Mouse (Mus musculus): ENCODE data around the gene Pip4p1. TPM values are rescaled to one million over a fixed set of nuclear protein-coding genes. Genes with fewer than 3 reads are reported as not detected.
"Not testable (repeated sequence)": the region's sequence is repeated elsewhere in the genome, so short reads cannot be mapped to it uniquely, and the experiment has no call there.

Pip4p1 gene
- polyA plus RNA-seq, 1 experiment from 2014 or later: 37.9 TPM

GRCm38 (mm10) chr14:50903973-50904827, 26.5 kb downstream of the Pip4p1 start:
- peak; percentile 71 for ATAC-seq (replicated peaks; ENCODE audit: extremely low read depth, insufficient read depth, low FRiP score)
- H3K27ac ChIP-seq (ENCODE audit: low read length): no peak overlapping the region; the same call in 1 of the 2 replicates

GRCm38 (mm10) chr14:50897992-50898391, 32.7 kb downstream of the Pip4p1 start:
- not testable (repeated sequence) for H3K4me1 ChIP-seq (ENCODE audit: control insufficient read depth, insufficient read depth, low read length); H3K36me3 ChIP-seq (ENCODE audit: control insufficient read depth, insufficient read depth); H3K4me2 ChIP-seq (ENCODE audit: low read depth, low read length); H3K4me3 ChIP-seq (ENCODE audit: low read length); H3K27me3 ChIP-seq (ENCODE audit: control insufficient read depth, insufficient read depth, low read length); ATAC-seq (replicated peaks; ENCODE audit: extremely low read depth, insufficient read depth, low FRiP score); H3K27ac ChIP-seq (ENCODE audit: low read length); H3K9me3 ChIP-seq (replicated peaks; ENCODE audit: control insufficient read depth, low read length); H3K9ac ChIP-seq (ENCODE audit: low read length)
- WGBS: 88% methylated on average over 2 of the region's 2 CpGs

More at GRCm38 (mm10) chr14:50903973-50904827, 26.5 kb downstream of the Pip4p1 start:
- WGBS: 6% methylated on average over 26 of the region's 26 CpGs
- peak overlapping the region; percentile 85 for H3K4me2 ChIP-seq (ENCODE audit: low read depth, low read length)
- H3K9me3 ChIP-seq (replicated peaks; ENCODE audit: control insufficient read depth, low read length): no peaks in the 10 kb centered on the region
- H3K9ac ChIP-seq (ENCODE audit: low read length): peak overlapping the region; percentile 68
- H3K36me3 ChIP-seq (ENCODE audit: control insufficient read depth, insufficient read depth): no peaks in the 10 kb centered on the region
- peak overlapping the region; percentile 57 for H3K4me3 ChIP-seq (ENCODE audit: low read length)
- no peaks in the 10 kb centered on the region for H3K27me3 ChIP-seq (ENCODE audit: control insufficient read depth, insufficient read depth, low read length)
- peaks cover 3% of the 10 kb centered on the region; the same call in 1 of the 2 replicates for H3K4me1 ChIP-seq (ENCODE audit: control insufficient read depth, insufficient read depth, low read length)

GRCm38 (mm10) chr14:50897374-50897765, 33.3 kb downstream of the Pip4p1 start, which contains the start of gene Klhl33:
Gene Klhl33 (minus strand): TSS chr14:50897507.
- H3K36me3 ChIP-seq (ENCODE audit: control insufficient read depth, insufficient read depth): no peaks in the 10 kb centered on the region
- 29% methylated on average over 7 of the region's 7 CpGs for WGBS
- H3K9me3 ChIP-seq (replicated peaks; ENCODE audit: control insufficient read depth, low read length): no peaks in the 10 kb centered on the region
- H3K4me1 ChIP-seq (ENCODE audit: control insufficient read depth, insufficient read depth, low read length): peaks cover 10% of the 10 kb centered on the region
- peak within 1 kb of the TSS; percentile 61 for H3K9ac ChIP-seq (ENCODE audit: low read length)
- no peak for ATAC-seq (replicated peaks; ENCODE audit: extremely low read depth, insufficient read depth, low FRiP score)
- no peak within 1 kb of the TSS for H3K27ac ChIP-seq (ENCODE audit: low read length)
- H3K4me2 ChIP-seq (ENCODE audit: low read depth, low read length): peak within 1 kb of the TSS; percentile 86
- peaks cover 6% of the 10 kb centered on the region for H3K27me3 ChIP-seq (ENCODE audit: control insufficient read depth, insufficient read depth, low read length)
- H3K4me3 ChIP-seq (ENCODE audit: low read length): peak within 1 kb of the TSS; percentile 55

GRCm38 (mm10) chr14:50896747-50897373, 33.8 kb downstream of the Pip4p1 start:
- Histone ChIP-seq H3K27ac (ENCODE audit: low read length) (no peak overlapping the region), H3K4me2 (ENCODE audit: low read depth, low read length) (peak overlapping the region; percentile 86), H3K36me3 (ENCODE audit: control insufficient read depth, insufficient read depth) (no peaks in the 10 kb centered on the region), H3K9me3 (replicated peaks; ENCODE audit: control insufficient read depth, low read length) (no peaks in the 10 kb centered on the region), H3K4me1 (ENCODE audit: control insufficient read depth, insufficient read depth, low read length) (peaks cover 10% of the 10 kb centered on the region), H3K27me3 (ENCODE audit: control insufficient read depth, insufficient read depth, low read length) (peaks cover 6% of the 10 kb centered on the region), H3K9ac (ENCODE audit: low read length) (peak overlapping the region; percentile 61), H3K4me3 (ENCODE audit: low read length) (peak overlapping the region; percentile 55)
- ATAC-seq (replicated peaks; ENCODE audit: extremely low read depth, insufficient read depth, low FRiP score): no peak
- 19% methylated on average over 23 of the region's 23 CpGs for WGBS

- H3K9me3 ChIP-seq (replicated peaks; ENCODE audit: control insufficient read depth, low read length): no peaks in the 10 kb centered on the region
- peaks cover 6% of the 10 kb centered on the region for H3K27me3 ChIP-seq (ENCODE audit: control insufficient read depth, insufficient read depth, low read length)
- peak overlapping the region; percentile 55 for H3K4me3 ChIP-seq (ENCODE audit: low read length)
- H3K9ac ChIP-seq (ENCODE audit: low read length): peak overlapping the region; percentile 61
- 17% methylated on average over 19 of the region's 19 CpGs for WGBS
- H3K27ac ChIP-seq (ENCODE audit: low read length): no peak overlapping the region
- H3K4me1 ChIP-seq (ENCODE audit: control insufficient read depth, insufficient read depth, low read length): peaks cover 10% of the 10 kb centered on the region
- peak overlapping the region; percentile 86 for H3K4me2 ChIP-seq (ENCODE audit: low read depth, low read length)
- no peak; the same call in 1 of the 2 replicates for ATAC-seq (replicated peaks; ENCODE audit: extremely low read depth, insufficient read depth, low FRiP score)
- no peaks in the 10 kb centered on the region for H3K36me3 ChIP-seq (ENCODE audit: control insufficient read depth, insufficient read depth)
Measured at GRCm38 (mm10) chr14:50895985-50896746, 34.5 kb downstream of the Pip4p1 start.

GRCm38 (mm10) chr14:50895407-50895806, 35.2 kb downstream of the Pip4p1 start:
- no peak overlapping the region for H3K4me2 ChIP-seq (ENCODE audit: low read depth, low read length)
- H3K36me3 ChIP-seq (ENCODE audit: control insufficient read depth, insufficient read depth): no peaks in the 10 kb centered on the region
- ATAC-seq (replicated peaks; ENCODE audit: extremely low read depth, insufficient read depth, low FRiP score): no peak
- H3K4me1 ChIP-seq (ENCODE audit: control insufficient read depth, insufficient read depth, low read length): peaks cover 10% of the 10 kb centered on the region
- peaks cover 6% of the 10 kb centered on the region for H3K27me3 ChIP-seq (ENCODE audit: control insufficient read depth, insufficient read depth, low read length)
- no peak overlapping the region for H3K27ac ChIP-seq (ENCODE audit: low read length)
- H3K9me3 ChIP-seq (replicated peaks; ENCODE audit: control insufficient read depth, low read length): no peaks in the 10 kb centered on the region
- no peak overlapping the region for H3K4me3 ChIP-seq (ENCODE audit: low read length)
- no peak overlapping the region for H3K9ac ChIP-seq (ENCODE audit: low read length)

- Histone ChIP-seq H3K9ac (ENCODE audit: low read length) (no peak overlapping the region), H3K4me2 (ENCODE audit: low read depth, low read length) (0 out of 2 replicates have a peak overlapping the region, but pooled peaks have one; percentile 6), H3K4me3 (ENCODE audit: low read length) (no peak overlapping the region), H3K36me3 (ENCODE audit: control insufficient read depth, insufficient read depth) (no peaks in the 10 kb centered on the region), H3K27ac (ENCODE audit: low read length) (no peak overlapping the region), H3K9me3 (replicated peaks; ENCODE audit: control insufficient read depth, low read length) (no peaks in the 10 kb centered on the region), H3K27me3 (ENCODE audit: control insufficient read depth, insufficient read depth, low read length) (peaks cover 6% of the 10 kb centered on the region), H3K4me1 (ENCODE audit: control insufficient read depth, insufficient read depth, low read length) (peaks cover 10% of the 10 kb centered on the region)
- 72% methylated on average over 22 of the region's 22 CpGs for WGBS
- ATAC-seq (replicated peaks; ENCODE audit: extremely low read depth, insufficient read depth, low FRiP score): no peak; the same call in 1 of the 2 replicates
Measured at GRCm38 (mm10) chr14:50892541-50893459, 37.9 kb downstream of the Pip4p1 start.

- Histone ChIP-seq H3K4me2 (ENCODE audit: low read depth, low read length) (no peak overlapping the region), H3K9ac (ENCODE audit: low read length) (no peak overlapping the region), H3K27ac (ENCODE audit: low read length) (no peak overlapping the region), H3K4me3 (ENCODE audit: low read length) (no peak overlapping the region), H3K27me3 (ENCODE audit: control insufficient read depth, insufficient read depth, low read length) (peaks cover 6% of the 10 kb centered on the region), H3K4me1 (ENCODE audit: control insufficient read depth, insufficient read depth, low read length) (peaks cover 10% of the 10 kb centered on the region), H3K9me3 (replicated peaks; ENCODE audit: control insufficient read depth, low read length) (no peaks in the 10 kb centered on the region), H3K36me3 (ENCODE audit: control insufficient read depth, insufficient read depth) (no peaks in the 10 kb centered on the region)
- 83% methylated on average over 7 of the region's 7 CpGs for WGBS
- no peak for ATAC-seq (replicated peaks; ENCODE audit: extremely low read depth, insufficient read depth, low FRiP score)
Measured at GRCm38 (mm10) chr14:50892091-50892490, 38.6 kb downstream of the Pip4p1 start.

Measured in heart, embryonic 16.5 days (tissue).